Mouse (Mus musculus) testis, postnatal 10 days (tissue): Measurements from ENCODE around the gene S100a6.

Source experiments
- DNase-seq: peaks from one replicate; pipeline ENCODE4 v3.0.0; 2021; ENCODE audit warnings: low spot score

The S100a6 gene

GRCm38 (mm10) chr3:90626266-90627021, 13.8 kb downstream of the S100a6 start:
- no peak for DNase-seq

DNA sequence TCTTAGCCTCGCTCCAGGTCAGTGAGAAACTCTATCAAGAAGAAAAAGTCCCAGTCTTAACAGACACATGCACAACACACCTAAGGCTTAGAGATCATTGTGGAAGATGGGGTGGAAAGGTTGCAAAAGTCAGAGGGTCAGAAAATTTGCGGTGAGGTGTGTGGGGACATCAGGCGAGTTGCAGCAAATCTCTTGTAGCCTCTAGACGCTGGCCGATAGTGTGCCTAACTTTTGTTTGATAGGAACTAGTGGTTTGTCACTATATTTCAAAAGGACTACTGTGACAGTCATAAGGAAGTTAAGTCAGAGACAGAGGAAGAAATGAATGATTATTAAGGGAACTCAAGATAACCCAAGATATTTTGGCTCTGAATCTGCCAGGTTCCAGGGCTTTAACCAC, 14.7 kb downstream of the S100a6 start:
- no peak for DNase-seq

- DNase-seq = no peak
These were observed 15.1 kb downstream of the S100a6 start for GRCm38 (mm10) chr3:90627807-90628206.

GRCm38 (mm10) chr3:90629298-90629697, 16.6 kb downstream of the S100a6 start:
- no peak for DNase-seq

GRCm38 (mm10) chr3:90631984-90632383, 19.3 kb downstream of the S100a6 start:
- no peak for DNase-seq

GRCm38 (mm10) chr3:90638511-90639275, 26.0 kb downstream of the S100a6 start:
- no peak for DNase-seq

GRCm38 (mm10) chr3:90639511-90640154, 27.0 kb downstream of the S100a6 start:
- no peak for DNase-seq

DNA sequence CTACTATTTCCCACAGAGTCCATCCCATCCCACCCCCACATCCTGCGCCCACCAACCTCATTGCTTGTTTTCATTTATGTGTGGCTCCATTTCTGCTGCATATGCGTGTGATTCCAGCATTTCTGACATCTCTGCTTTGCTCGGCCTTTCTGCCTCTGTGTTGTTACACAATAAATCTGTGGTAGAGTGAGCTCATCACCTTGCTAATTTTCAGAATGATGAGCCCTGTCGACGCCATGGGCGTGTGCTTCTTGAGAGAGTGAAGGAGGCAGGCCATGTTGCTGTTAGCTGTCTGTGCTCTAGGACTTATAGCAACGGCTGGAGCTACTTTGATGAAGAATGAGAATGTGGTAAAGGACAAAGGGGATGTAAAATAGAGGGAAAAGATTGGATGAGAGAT, 28.3 kb downstream of the S100a6 start:
- no peak for DNase-seq

- peak; percentile 71 for DNase-seq
These were observed 31.5 kb downstream of the S100a6 start for GRCm38 (mm10) chr3:90644220-90644619.

- no peak for DNase-seq
These were observed 34.6 kb downstream of the S100a6 start for GRCm38 (mm10) chr3:90647291-90647690.

DNA sequence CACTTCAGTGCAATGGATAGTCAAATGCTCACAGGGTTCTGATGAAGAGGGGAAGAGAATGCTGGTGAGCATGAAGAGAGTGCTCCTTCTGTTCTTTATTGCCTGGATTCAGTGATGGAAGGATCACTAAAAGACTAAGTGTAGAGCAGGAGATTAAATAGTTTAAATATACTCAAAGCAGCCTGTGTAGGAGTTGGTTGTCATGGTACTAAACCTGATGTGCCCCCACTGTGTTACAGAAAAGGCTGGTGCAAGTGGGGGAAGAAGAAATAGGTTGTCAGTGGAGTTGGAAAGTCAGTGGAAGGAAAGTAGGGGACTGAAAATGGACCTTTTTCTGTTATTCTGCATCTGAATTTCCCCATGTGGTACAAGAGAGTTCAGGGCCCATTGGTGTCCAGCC, 36.3 kb downstream of the S100a6 start:
- no peak for DNase-seq

DNA sequence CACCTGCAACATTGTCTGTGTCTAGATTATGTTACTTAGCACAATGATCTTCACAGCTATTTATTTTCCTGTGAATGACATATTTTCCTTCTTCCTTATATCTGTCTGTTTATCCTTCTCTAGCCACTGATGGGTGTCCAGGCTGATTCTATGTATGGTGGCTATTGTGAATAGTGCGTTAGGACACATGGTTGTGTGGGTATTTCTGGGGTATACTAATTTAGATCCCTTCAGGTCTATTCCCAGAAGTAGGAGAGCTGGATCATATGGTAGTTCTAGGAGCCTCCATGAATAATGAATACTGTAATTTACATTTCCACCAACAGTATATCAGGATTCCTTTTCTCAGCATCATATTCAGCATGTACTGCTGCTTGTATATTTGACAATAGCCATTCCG, 37.1 kb downstream of the S100a6 start:
- no peak for DNase-seq

GRCm38 (mm10) chr3:90652878-90653508, 40.3 kb downstream of the S100a6 start:
- peak; percentile 82 for DNase-seq

GRCm38 (mm10) chr3:90653717-90654116, 41.0 kb downstream of the S100a6 start, which contains the start of gene S100a7a:
Gene S100a7a (plus strand): TSS chr3:90654017.
- no peak for DNase-seq

DNA sequence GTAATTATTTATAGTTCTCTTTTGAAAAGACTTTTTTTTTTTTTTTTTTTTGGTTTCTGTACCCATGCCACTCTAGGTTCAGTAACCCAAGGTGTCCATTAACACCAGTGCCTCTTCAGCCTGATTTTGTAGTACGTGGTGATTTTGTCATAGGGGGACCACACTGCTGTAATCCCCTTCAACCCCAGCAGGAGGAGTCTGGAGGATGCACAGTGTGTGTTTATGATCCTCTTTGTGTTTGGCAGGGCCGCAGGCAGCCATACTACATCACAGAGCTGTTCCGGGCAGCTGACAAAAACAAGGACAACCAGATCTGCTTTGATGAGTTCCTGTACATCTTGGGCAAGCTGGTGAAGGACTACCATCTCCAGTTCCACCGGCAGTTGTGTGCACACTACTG, 44.7 kb downstream of the S100a6 start:
- DNase-seq = no peak

DNA sequence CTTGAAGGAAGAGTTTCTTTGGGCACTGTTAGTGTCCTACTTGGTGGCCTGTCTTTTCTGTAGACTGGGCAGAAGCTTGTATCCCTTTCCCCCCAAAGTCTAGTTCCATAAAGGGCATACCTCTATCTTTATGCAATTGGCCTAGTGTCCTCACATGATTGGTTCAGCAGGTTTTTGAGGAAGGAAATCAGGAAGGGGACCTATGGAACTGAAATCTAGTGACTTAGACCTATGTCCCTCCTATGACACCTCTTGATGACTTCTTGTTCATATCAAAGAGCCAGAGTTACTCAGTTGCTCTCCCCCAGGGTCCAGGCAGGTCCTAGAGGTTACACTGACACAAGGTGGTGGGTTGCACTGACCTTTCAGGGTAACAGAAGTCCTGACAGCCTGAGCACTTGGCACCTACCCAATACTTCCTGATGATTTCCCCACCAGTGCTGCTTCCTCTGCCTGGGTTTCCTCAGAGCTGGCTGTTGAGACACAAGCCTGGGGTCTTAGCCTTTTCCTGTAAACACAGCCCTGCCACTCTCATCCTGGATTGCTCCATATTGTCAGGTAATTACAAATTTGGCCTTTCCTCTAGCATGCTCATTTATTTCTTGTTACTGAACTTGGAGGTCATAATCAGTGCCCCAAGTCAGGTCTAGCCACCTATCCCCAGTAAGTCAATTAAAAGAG, 46.8 kb downstream of the S100a6 start:
- DNase-seq = no peak

DNA sequence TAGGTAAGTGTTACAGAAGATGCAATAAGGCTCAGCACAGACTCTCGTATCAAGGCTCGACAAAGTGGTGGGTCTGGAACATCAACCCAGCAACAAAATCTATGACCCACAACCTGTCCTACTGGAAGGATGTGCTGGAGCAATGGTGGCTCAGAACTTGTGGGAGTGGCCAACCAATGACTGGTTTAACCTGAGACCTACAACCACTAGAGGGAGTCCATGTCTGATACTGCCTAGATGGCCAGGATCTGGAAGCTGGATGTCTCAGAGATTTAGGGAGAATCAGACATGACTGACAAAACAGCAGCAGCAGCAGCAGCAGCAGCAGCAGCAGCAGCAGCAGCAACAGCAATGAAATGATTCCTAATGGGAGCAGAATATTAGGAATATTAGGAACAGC, 51.5 kb downstream of the S100a6 start:
- DNase-seq = no peak

GRCm38 (mm10) chr3:90668846-90669245, 56.2 kb downstream of the S100a6 start, which contains the start of gene S100a8:
Gene S100a8 (plus strand): TSS chr3:90668978.
- no peak for DNase-seq
